Mouse (Mus musculus) layer of hippocampus, adult 11-12 months (tissue): ENCODE measurements around the gene Lce3d.

Source experiments
- DNase-seq: peaks from one replicate; pipeline ENCODE4 v3.0.0; 2022; ENCODE audit warnings: low spot score

Gene Lce3d

DNA sequence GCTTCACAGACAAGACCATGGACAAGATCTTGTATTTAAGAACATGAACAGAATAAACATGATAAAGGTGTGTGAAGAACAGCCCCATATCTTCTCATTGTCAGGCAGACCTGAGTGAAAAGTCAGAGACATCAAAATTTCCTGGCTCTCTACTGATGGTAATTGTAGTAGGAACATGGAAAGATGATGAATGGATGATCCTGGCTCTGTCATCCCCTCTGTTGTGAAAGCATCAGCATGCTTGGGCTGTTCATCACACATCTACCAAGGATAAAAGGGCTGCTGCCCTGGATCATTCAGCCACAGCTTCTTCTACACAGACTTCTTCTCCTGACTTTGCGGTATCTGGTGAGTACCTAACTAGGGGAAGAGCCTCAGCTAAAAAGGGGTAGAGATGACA is at the start of gene Lce3d:
Gene Lce3d, plus strand, starts transcription at position 301 of the 400 bp plus-strand sequence.
- no peak for DNase-seq

- DNase-seq: peak; percentile 15
These were observed 49.6 kb upstream of the Lce3d start for GRCm38 (mm10) chr3:92907571-92907970.

DNA sequence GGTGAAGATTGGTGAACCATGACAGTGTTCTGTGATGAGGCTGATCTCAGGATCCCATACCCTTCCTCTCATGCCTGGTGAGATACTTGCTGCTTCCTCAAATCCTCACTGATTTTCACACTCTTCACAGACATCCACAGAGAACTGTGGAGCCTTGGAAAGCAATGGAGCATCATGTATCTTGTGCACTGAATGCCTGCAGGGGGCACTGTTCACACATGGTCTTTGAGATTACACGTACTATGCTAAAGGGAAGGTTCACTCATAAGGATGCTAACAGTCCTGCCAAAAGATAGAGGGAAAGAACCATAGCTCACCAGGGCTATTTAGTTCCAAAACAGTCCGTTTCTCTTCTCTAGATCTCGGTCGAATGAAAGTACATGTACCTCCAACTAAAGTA is 36.8 kb upstream of the Lce3d start:
- peak; percentile 42 for DNase-seq

DNA sequence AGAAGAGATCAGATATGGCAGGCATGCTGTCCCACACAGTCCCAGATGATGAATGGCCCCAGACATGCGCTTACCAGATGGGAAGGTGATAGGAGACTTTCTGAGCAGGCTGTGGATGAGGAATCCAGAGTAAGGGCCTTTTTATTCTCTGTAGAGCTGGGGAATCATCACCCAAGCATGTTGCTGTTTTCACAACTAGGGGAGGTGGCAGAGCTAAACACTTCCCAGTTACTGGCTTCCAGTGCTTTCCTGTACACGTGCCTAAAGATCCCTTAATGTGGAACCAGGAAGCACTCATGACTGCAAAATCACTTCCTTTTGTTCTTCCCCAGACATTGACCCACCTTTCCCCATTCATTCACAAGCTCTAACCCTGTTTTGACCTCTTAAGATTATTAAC is 31.1 kb upstream of the Lce3d start, which contains the start of gene Lce3a:
Gene Lce3a, minus strand, starts transcription at position 101 of the 400 bp plus-strand sequence.
- no peak for DNase-seq

- no peak for DNase-seq
These were observed 24.5 kb upstream of the Lce3d start, which contains the start of gene Lce3b for GRCm38 (mm10) chr3:92932679-92933078. Gene Lce3b, plus strand, starts transcription at chr3:92932979.

DNA sequence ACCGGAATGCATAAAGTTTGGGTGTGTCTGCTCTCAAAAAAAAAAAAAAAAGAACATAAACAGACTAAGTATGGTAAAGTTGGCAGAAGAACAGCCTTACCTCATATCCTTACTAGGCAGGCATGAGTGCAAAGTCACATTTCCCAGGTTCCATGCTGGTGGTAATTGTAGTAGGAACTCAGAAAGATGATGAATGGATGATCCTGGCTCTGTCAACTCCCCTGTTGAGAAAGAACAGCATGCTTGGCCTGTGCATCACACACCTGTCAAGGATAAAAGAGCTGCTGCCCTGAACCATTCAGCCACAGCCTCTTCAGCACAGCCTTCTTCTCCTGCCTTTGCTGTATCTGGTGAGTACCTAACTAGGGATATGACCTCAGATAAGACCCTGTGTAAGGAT is 13.0 kb upstream of the Lce3d start, which contains the start of gene Lce3c:
Gene Lce3c, plus strand, starts transcription at position 301 of the 400 bp plus-strand sequence.
- no peak for DNase-seq

- no peak for DNase-seq
These were observed 9.6 kb downstream of the Lce3d start, which contains the start of gene Lce3e for GRCm38 (mm10) chr3:92966761-92967160. Gene Lce3e, plus strand, starts transcription at chr3:92967061.

DNA sequence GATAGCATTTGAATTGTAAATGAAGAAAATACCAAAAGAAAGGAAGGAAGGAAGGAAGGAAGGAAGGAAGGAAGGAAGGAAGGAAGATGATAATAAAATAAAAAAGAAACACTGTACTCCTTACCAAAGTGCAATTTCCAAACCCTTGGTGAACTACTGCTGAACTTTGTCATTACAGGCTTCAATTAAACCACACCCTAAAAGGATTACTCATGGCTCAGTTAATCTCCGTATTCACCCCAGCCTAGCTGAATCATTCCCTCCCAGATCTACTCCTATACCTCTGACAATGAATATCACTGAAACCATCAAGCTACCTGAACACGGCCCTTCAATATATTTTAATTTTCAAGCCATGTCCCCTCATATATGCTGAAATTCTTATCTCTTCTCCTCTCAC is 21.3 kb downstream of the Lce3d start:
- DNase-seq: no peak

GRCm38 (mm10) chr3:92991926-92992325 is 34.7 kb downstream of the Lce3d start, which contains the start of gene Lce3f:
Gene Lce3f, plus strand, starts transcription at chr3:92992226.
- no peak for DNase-seq

- peak; percentile 70 for DNase-seq
These were observed 41.5 kb downstream of the Lce3d start for GRCm38 (mm10) chr3:92998691-92999090.

DNA sequence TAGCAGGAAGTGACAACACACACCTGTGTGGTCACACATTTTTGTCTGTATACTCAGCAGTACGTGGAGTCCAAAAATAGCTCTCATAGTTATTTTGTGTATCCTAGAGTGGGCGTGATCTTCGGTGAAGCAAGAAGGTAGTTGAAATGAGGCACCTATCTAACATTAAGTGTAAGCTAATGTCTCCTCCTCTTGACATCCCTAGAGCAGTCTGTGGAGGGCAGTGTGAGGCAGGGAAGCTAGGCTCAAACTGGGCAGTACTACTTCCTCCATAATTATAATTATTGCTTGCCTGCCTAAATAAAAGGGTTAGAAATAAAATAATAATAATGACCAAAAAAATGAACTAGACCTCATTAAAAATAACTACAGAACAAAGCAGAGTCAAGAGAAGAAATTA is 43.4 kb downstream of the Lce3d start:
- no peak for DNase-seq

GRCm38 (mm10) chr3:93002843-93003242 is 45.7 kb downstream of the Lce3d start:
- DNase-seq: no peak
